Mouse (Mus musculus): ENCODE measurements at regions not wholly inside any gene's neighbourhood (a gene's known extent, or its start where the extent isn't known, plus 50 kb on each side); places are given as distances from the start of the nearest gene placed in this dataset.

DNA sequence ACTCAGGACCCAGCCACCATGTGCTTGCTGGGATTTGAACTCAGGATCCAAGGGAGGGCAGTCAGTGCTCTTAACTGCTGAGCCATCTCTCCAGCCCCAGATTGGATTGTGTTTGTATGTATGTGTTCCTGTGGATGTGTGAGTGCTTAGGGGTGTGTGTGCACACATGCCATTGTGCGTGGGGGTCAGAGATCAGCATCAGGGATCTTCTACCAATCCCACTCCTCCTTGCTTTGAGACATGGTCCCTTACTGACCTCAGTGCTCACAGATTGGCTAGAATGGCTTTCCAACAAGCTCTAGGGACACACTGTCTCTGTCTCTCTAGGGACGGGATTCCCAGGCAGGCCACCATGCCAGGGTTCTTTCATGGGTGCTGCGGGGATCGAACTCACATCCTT, 83.1 kb upstream of the Cpsf6 start:
- no peak for DNase-seq (ENCODE audit: low spot score in 2 of 2)

DNA sequence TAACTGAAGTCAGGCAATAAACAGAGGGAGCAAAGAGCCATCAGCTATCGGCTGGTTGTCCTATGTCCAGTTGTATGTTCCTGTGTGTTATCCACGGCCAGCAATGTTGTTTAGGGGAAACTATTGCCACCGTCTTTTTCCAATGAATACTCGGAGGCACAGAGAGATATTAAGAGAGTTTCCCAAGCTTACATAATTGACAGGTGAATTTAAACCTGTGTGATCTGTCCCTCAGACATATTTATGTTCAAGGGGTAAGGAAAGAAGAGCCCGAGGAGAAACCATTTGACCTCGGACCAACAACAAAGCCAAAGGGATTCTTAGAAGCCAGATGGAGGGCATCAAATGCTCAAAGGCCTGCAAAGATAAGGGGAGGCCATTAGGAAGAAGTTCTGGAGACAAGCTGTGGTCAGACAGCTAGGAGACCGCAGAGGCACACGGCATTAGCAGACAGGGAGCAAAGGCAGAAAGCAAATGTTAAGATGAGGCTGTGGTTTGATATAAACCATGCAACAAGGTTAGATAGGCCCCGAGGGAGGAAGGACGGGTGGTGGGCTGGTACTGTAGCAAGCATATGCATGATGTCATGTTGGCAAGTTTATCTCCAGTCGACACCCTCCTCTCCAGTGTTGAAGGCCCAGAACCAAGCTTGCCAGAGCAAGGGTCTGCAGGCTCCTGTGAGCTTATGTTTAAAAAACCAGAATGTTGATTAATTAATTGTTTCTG, 82.1 kb upstream of the Cpsf6 start:
- DNase-seq (ENCODE audit: low spot score in 2 of 2), result no peak

DNA sequence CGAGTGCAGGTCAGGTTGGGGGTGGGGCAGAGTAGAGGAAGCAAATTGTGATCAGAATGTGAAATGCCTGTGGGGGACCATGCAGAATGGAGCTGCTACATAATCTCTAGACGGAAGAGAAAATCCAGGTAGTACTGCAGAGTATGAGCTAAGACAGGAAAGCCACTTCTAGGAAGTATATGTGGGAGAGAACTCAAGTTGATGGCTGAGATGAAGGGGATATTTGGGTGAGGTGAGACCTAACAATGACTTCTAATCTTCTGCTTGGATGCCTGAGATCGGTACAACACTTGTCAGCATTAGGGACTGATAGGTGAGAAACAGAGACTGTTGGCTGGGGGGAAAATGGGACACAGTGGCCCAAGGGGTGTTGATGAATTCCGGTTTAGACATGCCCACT, 81.4 kb upstream of the Cpsf6 start:
- no peak for DNase-seq (ENCODE audit: low spot score in 2 of 2)

DNA sequence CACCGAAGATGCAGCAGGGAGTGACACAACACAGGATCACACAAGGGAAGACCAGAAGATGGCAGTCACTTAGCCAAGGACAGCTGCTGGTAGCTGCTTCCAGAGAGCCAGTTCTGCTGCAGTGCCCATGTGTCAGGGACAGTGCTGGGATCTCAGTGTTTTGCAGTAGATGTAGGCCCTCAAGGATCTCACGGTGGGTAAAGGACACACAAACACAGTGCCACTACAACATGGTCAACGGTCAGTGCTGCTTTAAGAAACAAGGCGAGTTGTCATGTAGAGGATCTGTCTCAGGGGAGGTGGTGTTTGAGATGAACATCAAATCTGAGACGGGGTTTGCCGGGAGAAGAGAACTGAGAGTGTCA, 80.5 kb upstream of the Cpsf6 start:
- DNase-seq (ENCODE audit: low spot score in 2 of 2), result no peak

DNA sequence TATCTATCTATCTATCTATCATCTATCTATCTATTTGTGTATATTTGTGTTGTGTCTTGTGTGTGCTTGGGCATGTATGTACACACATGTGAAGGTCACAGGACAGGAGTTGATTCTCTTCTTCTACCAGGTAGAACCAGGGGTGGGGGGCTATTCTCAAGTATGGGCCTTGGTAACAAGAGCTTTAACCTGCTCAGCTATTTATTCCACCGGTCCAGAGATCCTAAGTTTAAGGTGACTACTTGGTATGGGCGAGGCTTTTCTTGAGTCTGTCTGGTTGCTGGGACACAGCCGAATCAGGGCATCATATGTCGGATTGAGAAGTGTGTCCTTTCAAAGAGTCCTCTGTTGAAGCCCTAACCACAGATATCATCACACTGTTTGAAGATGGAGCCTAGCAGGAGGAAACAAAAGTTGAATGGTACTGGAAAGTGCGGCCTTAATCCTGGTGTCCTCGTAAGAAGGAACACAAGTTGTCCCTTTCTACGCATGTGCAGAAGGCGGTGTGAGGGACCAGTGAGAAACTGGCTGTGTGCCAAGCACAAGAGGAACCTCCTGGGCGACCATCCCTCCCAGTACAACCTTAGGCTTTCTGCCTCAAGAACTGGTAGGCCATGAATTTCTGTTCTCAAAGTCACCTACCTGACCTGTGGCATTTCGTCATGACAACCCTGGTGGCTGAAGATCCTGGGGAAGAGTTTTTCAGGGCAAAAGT, 80.0 kb upstream of the Cpsf6 start:
- no peak for DNase-seq (ENCODE audit: low spot score in 2 of 2)

DNA sequence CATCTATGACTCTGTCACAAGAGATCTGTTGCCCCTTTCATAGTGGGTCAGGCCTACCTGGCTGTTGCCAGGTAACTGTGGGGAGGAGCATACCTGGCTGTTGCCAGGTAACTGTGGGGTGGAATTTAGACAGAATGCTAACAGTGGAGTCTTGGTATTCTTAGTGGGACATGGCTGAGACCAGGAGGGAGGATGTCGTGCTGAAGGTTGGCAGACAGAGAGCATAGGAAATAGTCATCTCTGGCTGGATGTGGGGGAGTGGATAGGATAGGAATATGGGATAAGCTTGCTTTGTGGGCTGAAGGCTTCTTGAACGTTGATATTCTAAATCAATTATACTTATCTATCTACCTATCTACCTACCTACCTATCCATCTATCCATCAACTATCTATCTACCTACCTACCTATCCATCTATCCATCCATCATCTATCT, 79.2 kb upstream of the Cpsf6 start:
- DNase-seq (ENCODE audit: low spot score in 2 of 2), result no peak

DNA sequence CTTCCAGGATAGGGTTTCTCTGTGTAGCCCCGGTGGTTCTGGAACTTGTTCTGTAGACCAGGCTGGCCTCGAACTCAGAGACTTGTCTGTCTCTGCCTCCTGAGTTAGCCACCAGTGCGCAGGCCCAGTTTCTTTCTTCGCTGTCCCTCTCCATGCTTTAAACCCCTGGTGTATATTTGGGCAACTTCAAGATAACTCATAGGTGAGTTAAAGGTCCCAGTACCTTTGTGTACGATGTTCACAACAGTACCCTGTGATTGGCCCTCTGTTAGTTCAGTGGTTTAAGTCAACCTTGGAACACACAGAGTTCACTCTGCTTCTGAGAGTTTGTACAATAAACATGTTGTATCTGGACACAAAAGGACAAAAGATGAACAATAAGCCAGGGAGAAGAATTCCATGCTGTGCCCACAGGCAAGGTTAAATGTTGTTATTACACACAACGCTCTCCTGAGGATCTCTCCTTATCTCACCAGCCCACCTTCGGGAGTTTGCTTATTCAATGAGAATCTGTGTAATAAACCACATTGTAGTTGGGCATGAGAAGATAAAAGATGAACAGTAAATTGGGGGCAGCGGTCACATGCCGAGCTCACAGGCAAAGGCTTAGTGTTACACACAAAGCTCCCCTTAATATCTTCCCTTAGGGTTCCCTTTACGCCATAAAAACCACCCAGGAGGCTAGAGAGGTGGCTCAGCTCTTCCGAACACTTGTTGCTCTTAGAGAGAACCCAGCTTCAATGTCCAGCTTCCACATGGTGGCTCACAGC, 78.6 kb upstream of the Cpsf6 start:
- DNase-seq (ENCODE audit: low spot score in 2 of 2), result no peak

DNA sequence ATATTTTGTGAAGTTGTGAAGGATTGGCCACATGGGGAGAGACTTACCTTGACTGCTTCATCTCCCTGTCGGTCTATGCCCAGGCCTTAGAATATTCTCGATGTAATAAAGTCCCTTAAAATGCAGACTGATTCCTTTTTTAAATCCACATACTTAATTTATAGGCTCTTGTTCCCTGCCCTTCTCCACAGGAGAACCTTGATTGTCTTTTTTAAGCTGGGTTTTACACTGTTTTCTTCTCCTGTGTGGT, 77.8 kb upstream of the Cpsf6 start:
- no peak for DNase-seq (ENCODE audit: low spot score in 2 of 2)

DNA sequence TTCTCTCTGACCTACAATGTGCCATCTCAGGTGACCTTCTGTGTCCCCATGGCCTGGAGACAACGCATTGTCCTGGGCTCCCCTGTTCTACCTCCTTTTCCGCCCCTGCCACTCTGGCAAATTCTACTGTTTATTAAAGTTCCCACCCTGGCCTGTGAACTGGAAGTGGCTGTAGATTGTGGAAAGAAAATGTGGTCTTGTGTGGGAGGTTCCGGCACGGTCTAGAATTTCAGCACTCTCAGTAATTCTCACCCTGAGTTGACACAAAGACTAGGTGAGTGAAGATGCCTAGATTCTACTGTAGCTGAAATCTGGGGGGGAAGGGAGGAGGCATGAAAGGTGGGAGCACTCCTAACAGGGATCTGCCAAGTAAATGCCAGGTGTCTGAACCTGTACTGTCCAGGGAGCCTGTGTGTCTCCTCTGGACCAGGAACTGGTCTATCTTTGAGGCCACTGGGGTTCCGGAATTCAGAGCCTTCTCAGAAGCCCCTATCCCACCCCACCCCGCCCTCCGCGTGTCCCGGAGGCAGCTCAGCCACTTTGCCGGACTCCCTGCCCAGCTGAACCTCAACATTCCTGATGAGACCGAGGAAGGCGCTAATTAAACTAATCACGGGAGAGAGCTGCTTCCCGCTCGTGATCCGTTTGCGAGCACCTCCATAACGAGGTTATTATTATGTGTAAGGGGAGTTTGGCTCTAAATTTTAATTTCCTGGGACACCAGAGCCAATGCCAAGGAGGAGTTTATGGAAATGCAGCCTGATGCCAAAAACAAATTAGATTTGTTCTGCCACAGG, 77.3 kb upstream of the Cpsf6 start:
- no peak for DNase-seq (ENCODE audit: low spot score in 2 of 2)

DNA sequence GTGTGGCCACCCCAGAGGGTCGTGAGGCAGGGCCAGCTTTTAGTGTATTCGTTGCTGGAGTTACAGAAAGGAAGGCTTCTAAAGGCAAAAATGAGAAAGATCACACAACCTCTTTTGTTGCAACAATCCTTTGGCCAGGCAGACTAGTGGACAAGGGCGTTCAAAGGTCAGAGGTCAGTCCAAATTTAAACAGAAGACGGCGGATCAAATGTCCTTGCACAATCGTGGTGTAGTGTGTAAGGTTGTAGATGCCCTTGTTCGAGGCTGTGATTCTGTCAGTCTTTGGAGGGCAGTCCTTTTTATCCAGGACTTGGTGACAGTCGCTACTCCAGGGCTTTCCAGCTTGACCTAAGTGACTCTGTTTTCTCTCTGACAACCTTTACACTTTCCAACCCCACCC, 76.6 kb upstream of the Cpsf6 start:
- DNase-seq (ENCODE audit: low spot score in 2 of 2), result no peak

DNA sequence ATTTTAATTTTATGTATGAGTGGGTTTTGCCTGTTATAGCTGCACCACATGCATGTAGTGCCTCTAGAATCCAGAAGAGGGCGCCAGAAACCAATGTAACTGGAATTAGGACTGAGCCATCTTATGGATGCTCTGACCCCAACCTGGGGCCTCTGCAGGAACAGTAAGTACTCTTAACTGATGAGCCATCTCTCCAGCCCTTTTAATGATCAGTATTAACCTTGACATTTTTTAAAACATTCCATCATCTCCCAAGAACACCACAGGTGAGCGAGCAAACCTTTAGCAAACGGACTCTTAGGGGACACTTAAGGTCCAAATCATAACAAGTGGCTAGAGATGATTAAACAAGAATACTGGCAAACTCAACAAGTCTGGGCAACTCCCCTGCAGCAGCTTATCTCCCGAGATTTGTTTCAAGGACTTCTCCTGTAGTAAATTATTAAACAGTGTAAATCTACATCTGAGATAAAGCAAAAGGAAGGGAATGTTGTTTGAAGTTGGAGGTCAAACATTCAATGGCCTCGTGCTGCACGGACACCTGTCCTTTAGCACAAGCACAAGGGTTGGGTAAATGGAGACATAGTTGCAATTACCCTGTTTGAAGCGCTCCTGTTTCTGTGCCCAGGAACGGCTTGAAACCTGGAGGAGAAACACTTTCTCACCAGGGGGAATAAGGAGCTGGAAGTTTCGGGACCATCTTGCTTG, 75.9 kb upstream of the Cpsf6 start:
- DNase-seq (ENCODE audit: low spot score in 2 of 2), result no peak

DNA sequence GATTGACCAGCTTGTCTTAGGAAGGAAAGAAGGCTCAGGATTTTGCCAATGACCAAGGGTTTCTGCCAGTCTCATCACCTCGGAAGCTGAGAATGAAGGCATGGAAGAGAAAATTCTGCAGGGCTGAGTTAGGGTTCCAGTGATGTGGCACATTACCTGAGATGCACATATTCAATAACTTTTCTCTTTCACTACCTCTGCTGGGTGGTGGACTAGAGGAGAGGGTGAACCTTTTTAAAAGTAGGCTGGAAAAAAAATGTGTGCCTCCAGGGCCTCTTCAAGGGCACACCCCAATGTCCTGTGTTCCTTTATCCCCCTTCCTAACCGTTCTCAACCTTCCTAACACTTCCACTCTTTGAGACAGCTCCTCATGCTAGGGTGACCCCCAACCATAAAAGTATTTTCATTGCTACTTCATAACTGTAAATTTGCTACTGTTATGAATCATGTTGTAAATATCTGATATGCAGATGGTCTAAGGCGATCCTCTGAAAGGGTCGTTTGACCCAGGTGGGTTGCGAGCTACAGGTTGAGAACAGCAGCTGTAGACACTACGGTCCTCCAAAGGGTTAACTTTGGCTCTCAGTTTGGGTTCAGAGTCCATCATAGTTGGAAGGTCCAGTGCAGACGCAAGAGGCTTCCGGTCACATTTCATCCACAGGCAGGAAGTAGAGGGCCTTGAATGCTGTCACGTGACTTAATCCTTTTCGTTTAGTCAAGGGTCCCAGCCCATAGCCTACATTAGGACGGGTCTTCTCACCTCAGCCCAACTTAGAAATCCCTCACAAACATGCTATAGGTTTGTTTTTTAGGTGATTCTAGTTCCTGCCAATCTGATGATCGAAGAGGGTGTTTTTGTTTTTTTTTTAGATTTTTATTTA, 75.1 kb upstream of the Cpsf6 start:
- DNase-seq (ENCODE audit: low spot score in 2 of 2), result no peak

DNA sequence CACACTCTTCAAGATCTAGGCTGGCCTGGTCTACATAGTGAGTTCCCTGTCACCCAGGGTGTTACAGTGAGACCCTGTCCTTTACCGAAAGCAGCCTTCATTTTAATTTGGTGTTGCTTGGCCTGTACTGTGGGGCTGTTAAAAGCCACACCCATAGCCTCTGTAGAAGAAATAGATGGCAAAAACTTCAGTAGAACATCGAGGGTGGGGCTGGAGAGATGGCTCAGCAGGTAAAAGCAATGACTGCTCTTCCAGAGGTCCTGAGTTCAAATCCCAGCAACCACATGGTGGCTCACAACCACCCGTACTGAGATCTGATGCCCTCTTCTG, 74.3 kb upstream of the Cpsf6 start:
- DNase-seq (ENCODE audit: low spot score in 2 of 2), result no peak

DNA sequence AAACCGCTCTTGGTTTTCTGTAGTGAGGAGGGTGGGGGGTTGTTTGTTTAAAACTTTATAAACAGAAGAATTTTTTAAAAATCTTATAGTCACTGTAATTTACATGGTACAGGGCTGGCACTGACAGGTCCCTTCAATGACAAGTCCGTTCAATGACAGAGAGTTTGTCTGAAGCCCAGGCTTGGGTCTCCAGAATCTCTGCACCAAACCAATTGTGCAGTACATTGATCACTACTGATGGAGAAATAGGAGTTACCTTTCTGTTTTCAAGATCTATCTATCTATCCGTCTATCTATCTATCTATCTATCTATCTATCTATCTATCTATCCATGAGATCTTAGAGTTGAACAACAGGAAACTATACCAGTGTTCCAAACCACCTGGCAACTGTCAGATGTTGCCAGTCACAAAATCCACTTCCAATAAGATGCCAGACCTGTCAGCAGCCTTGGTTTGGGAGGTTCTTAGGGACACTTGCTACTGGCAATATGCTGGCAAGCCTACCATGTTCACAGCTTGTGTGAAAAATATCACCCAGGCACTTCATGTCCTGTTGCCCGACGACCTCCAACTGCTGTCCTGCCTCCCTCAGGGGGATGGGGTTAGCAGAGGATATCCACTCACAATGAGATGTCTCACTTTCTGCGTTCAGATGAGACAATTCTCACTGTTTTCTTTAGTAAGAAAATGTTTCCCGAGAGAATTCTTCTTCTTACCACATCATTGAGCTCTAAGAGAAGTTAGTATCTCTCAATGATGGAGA, 73.8 kb upstream of the Cpsf6 start:
- DNase-seq (ENCODE audit: low spot score in 2 of 2), result no peak

DNA sequence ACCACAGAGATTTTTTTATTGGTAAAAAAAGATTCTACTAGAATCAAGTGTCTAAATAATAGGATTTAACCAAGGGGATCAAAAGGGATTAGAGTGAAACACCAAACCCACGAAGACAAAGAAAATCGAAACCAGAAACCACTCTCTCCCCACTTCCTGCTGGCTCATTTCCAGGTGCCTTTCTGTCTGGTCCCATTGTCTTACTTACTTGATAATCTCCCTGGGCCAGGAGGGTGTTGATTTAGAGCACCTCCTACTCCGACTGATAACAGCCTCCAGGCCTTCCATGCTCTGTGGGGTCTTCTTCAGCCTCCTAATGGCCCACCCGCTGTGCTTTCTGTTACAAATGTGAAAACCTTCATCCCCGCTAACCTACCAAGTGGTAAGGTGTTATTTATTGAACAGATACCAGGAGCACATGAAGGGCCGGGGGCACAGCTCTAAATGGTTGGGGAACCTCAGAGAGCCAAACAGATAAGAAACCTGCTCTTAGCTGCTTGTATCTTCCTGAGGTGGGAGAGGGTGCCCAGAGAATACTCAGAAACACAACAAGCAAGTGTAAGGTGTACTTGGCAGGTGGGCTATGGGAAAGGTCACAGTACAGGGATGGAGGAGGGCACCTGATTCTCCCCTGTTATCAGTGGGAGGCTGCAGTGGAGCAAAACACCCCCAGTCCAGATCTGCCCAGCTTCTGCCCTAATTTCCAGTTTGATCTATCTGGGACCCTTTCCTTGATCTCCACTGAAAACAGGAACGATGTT, 72.6 kb upstream of the Cpsf6 start:
- no peak for DNase-seq (ENCODE audit: low spot score in 2 of 2)

DNA sequence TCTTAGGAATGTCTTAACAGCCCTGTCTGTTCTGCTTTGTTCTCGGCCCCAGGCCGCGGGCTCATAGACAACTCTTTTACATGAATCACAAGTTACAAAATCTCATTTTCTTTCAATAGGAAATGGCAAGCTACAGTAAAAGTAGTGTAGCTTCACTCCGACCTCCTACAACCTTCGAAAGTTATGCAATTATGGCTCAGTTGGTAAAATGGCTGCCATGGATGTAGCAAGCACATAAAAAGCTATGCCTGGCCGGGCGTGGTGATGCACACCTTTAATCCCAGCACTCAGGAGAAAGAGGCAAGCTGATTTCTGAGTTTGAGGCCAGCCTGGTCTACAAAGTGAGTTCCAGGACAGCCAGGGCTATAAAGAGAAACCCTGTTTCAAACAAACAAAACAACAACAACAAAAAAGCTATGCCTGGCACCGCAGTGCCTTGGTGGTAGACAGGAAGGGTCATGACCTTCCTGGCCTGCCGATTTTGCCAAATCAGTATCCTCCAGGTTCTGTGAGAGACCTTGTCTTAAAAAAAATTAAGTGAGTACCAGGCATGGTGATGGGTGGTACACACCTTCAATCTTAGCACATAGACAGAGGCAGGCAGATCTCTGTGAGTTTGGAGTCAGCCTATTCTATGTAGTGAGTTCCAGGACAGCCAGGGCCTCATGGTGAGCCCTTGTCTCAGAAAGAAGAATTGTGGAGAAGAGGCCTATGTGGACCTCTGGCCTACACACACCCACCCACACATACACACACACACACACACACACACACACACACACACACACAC, 71.8 kb upstream of the Cpsf6 start:
- DNase-seq (ENCODE audit: low spot score in 2 of 2), result no peak

DNA sequence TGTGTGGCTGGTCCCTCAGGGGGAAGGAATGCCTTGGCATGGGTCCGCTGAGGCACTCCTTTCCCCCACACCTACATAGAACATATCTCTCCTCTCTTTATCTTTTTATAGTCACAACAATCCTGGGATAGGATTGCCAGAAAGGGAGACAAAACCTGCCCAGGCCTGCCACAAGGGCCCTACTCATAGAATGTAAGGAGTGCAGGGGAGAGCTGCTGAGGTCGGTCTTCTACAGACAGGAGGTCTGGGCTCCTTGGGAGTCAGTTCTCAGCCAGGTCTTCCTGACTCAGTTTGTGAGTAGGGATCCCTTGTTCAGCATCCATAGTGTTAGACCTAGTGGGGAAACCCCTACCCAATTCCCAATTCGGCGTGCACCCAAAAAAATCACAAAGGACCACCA, 70.8 kb upstream of the Cpsf6 start:
- DNase-seq (ENCODE audit: low spot score in 2 of 2), result no peak

DNA sequence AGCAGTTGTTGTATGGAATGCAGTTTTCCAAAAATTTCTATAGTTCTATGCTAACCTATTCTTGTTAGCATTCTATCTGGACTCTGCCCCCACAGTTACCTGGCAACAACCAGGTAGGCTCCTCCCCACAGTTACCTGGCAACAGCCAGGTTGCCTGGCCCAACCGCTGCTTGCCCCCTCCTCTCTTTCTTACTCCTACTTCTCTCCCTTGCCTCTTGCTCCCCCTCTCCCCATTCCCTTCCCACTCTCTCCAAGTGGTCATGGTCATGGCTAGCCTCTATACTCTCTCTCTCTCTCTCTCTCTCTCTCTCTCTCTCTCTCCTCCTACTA, 70.4 kb upstream of the Cpsf6 start:
- DNase-seq (ENCODE audit: low spot score in 2 of 2), result no peak

All from gastrocnemius, adult 8-10 months (tissue).